Mouse (Mus musculus) embryo, embryonic 11 days (tissue): ENCODE measurements around the gene Rpl27a.

Source experiments
- DNase-seq: peaks from one replicate; pipeline ENCODE4 v3.0.0-alpha.2; 2015

The Rpl27a gene

GRCm38 (mm10) chr7:109518838-109519696 is at the start of gene Rpl27a:
Gene Rpl27a (plus strand): TSS chr7:109519147.
- DNase-seq = peak; percentile 99

DNA sequence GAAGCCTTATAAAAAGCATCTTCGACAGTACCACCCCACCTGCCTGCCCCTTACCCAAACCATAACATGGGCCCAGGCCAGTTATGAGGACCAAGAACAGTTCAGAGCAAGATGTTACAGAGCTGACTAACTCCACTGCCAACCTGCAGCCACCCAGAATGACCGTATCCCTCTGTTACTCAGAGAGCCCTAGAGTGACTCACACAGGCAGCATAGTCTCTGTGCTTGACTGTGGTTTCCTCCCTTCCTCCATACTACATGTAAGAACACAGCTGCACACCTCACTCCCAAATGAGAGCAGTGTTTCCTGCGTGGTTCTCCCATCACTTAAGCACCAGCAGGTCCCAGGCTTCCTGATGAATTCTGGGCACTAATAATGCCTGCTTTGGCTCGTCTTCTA is 48.2 kb upstream of the Rpl27a start:
- no peak for DNase-seq

DNA sequence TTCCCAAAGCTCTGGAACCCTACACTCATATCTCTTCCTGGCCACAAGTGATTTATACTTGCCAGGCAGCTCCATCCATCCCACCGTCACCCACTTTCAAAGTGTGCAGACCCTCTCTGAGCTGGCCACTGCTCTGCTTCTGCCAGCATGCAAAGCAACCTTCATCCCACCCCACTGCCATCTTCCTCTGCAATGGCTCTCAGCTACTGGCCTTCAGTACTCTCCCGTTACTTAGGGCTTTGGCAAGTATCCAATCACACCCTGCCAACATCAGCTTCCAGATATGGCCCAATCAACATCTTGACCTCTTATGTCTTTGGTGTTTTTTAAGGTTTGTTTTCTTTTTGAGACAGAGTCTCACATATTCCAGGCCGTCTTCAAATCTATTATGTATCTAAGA is 41.0 kb upstream of the Rpl27a start:
- DNase-seq = no peak

GRCm38 (mm10) chr7:109480765-109481197 is 38.2 kb upstream of the Rpl27a start:
- peak; percentile 63 for DNase-seq

DNA sequence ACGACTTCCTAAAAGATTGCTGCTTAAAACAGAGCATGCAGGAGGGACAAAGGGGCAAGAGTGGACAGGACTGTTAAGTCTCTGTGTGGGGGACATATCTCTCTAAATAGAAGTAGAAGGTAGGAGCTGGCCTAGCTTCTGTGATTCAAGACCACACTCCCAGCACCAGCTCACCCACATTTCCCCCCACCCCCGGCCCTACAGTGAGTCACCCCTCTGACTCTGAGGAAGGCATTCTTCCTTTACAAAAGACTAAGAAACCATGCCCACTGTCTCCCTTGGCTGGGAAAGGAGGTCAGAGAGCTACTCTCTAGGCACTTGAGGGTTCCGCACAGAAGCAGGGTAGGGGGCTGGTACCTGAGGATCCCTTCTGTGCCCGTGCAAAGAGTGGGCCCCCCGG is 34.7 kb upstream of the Rpl27a start:
- DNase-seq = no peak

DNA sequence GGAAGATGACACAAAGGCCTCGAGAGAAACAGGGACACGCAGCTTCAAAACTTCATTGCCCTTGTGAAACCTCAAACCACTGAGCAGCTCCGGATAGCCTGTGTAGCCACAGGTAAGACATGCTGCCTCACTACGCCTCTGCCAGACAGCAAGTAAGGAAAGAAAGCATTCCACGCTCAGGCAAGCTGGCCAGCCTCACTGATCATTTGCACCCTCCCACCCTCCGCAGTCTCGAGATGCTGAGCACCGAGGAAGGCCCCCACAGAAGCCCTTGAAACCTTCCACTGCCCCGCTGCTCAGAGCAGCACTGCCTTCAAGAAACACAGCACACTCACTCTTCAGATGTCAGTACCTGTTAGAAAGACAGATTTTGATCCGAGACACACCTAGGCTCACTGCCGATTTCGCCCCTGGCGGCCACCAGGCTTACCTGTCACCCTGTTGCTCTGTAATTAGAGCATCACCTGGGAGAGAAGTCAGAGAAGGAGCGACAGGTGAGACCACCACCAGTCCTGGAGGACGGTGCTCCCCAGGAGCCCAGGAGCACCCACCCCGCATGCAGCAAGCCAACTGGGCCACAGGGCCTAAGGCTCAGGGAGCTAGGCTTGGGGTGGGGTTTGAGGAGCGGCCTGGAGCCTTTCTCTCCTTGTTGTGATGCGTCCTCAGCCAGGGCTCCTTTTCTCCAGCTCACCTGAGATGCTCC is 26.2 kb upstream of the Rpl27a start:
- DNase-seq = no peak

- DNase-seq = peak; percentile 15
Measured at GRCm38 (mm10) chr7:109493319-109494316, 25.3 kb upstream of the Rpl27a start.

GRCm38 (mm10) chr7:109497507-109497906 is 21.4 kb upstream of the Rpl27a start:
- no peak for DNase-seq

DNA sequence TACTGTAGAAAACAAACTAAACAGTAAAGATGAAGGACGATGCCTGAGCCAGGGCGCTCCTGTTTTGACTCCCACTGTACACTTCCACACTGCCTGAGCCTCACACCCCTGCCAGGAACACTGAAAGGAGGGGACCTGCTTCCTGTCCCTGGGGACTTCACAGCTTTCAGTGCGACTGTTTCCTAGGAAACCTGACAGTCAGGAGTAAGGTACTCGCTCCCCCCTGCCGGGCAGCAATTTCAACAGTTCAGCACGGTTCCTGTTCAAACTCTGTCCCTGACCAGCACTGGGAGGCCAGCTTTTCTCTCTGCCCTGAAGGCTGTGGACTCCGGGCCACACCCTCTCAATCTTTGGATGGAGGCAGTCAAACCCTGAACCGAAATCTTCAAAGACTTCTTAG is 11.8 kb upstream of the Rpl27a start:
- peak; percentile 67 for DNase-seq

DNA sequence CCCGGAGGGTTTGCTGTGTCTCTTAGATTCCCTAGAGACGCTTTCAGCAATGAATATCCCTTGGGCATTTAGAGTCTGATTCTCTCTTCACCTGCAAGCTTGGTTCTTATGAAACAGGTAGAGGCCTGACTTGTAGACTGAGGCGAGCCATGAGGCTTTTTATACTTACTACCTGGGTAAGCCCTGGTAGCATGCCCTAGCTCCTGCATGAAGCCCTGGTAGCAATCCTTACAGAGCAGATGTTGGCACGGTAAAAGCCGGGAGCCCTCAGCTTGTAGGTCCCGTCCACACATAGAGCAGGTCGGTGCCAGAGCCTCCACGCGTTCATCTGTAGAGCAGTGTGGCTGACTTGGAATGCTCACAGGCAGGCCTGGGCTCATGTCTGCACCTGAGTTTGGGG is 11.4 kb upstream of the Rpl27a start:
- no peak for DNase-seq

DNA sequence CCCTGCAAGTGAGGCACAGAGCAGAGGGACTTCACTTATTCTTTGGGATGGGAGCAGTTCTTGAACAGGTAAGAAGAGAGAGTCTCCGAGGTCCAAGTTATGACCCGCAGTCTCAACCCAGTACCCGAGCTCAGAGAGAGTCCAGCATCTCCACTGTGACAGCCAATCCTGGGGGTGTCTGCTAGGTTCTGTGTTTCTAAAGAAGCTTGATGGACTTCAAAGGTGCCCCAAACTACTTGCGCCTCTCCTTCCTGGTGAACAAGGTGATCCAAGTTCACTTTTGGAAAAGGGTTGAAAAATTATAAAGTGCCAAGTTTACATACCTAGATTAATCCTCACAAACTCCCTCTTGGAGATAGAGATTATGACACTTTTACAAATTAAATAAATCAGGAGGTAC is 10.9 kb upstream of the Rpl27a start, which contains the start of gene Trim66:
Gene Trim66, minus strand, starts transcription at position 101 of the 400 bp plus-strand sequence.
- no peak for DNase-seq

DNA sequence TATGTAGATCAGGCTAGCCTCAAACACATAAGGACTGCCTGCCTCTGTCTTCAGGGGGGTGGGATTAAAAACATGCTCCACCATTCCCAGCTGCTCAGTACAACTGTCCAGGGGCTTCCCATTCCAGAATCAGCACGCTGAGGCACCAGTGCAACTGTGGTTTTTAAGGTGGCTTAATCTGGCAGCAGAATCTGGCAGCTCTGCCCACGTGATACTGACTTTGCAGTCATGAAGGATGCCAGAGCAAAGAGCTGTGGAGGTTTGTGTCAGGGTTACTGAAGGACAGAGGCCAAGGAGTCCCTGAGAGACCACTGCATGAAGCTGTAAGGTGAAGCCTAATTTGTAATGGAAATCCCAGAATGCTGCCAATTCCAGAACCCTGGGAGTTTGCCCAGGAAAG is 8.1 kb upstream of the Rpl27a start:
- DNase-seq = no peak

DNA sequence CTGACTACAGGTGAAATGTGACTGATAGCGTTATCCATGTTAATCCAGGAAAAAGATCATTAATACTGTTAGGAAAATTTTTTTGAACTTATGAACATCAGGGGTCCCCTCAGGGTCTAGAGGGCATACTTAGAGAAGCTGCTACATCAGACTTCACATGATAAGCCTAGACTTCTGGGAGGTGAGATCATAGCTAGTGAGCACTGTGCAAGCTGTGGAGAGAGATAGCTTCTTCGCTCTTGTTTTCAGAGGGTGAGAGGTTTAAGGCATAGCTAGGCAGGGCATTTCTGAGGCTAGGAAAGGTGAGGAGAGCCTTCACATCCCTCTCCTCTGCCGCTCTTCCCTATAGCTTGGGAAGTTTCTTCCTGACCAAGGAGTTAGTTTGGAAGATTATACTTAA is 7.1 kb upstream of the Rpl27a start:
- no peak for DNase-seq

DNA sequence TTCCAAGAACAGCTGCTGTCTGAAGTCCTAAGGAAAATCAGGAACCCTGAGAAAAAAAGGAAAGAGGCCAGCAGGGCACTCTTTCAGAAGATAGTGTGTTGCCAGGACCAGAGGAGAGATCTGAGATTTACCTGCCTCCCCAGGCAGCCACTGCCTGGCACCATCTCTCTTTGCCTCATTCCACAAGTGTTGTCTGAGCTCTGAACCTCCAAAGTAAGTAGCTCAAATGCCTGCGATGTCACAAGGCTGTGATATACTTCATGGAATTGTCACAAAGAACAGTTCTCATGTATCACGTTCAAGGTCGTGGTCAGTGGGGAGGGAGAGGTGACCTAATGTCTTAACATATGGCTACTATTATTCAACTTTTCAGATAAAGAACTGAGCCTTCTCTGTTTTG is 2.4 kb upstream of the Rpl27a start:
- no peak for DNase-seq

- DNase-seq = no peak
Measured at GRCm38 (mm10) chr7:109518036-109518681, 788 bp upstream of the Rpl27a start.

- DNase-seq = no peak
Measured at GRCm38 (mm10) chr7:109519936-109520335, 989 bp downstream of the Rpl27a start.

DNA sequence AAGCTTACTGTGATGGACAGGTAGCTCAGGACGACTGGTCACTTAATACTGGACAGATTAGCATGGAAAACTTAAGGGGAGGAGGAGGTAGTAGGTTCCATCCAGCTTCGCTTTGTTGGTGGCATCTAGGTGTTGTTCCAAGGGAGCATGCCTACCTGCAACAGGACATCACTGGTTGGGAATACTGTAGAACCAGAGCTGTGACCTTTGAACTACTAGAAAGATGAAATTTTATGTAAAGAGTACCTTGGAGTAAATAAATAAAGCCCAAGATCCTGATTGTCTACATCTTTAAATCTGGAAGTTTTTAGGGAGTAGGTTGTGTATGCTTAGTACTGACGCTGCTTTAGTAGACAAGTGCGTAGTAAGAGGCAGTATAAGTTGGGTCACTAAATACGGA is 3.1 kb downstream of the Rpl27a start:
- DNase-seq = no peak

DNA sequence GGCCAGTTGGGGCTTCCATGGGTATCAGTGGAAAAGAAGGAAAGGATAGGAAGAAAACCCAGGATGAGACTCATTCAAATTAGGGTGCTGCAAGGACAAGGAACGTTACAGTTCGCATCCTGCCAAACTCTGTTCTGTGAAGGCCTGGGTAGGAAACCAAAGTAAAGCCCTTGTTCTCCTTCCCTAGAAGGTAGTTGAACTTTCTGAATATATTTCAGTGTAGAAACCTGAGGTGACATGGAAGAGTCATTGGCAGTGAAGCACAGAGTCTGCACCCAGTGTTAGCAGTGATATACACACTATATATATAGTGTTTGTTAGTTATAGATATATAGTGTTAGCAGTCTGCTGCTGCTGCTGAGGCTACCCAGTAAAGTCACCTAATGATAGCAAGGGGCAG is 4.4 kb downstream of the Rpl27a start:
- DNase-seq = no peak

DNA sequence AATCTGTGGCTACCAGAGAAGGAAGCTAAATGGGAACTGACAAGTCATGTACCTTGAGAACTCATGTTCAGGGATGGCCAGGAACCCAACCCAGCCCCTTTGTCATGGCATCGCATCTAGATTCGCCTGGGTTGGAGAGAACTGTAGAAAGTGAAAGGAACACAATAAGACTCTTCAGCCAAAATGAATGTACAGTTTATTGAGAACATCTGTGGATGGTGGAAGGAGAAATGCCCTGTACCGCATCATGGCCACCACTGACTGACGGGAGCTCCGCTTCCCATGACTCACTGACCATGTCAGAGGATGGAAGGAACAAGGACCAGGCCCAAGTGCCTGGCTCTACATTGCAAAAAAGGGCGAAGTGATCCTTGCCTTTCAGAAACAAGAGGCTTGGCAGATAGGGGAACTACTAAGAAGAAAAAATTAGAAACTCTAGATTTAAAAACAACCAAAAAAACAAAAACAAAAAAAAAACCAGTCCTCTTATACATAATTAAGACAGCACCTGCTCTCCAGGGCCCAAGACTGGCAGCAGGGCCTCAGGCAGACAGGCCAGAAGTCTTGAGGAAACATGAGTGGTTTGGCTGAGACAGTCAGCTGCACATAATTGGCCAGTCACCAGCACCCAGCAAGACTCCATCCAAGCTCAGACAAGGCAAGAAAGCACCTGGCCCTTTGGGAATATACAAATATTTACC is 4.9 kb downstream of the Rpl27a start:
- DNase-seq = no peak

DNA sequence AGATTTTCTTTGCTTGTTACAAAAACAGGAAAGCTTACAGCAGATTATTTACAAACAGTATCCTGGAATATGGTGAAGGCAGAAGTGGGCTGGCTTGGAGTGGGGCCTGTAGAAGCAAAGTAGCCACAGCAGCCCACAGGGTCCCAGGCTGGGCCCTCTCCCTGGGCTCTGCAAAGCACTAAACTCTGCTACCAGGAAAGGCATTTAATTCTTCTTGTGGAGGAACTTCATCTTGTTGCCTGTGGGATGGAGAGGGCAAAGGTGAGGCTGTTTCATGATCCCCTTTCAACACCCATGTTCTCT is 5.4 kb downstream of the Rpl27a start:
- no peak for DNase-seq

DNA sequence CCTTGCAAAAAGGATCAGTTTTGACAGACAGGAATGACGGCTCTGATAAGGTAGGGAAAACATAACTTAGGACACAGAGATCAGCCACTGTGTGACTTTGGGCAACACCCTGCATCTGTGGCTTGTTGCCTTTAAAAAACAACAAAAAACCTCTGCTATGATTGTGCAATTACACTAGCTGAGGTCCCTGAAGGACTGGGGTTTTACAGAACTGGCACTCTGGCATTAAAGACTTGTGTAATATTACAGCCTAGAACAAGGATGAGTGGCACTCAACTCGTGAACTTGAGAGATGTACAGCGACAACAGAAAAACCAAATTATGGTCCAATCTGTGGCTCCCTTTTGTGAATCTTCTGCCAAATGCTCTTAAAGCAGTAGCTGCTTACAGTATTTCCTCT is 5.8 kb downstream of the Rpl27a start:
- DNase-seq = no peak
